ENCODE assay signal across 21 mouse cellular contexts in genomic region chr14:77499996-77500581, GRCm38 (mm10).
DNase-seq lines count a peak whose midpoint lies in the region; ATAC-seq and TF ChIP-seq lines count a peak whose summit lies in the region.
"Had no signal": no experiment of that assay in that cellular context is flagged by ENCODE, and none has a peak within 500 bp of the region (broad histone marks: within the 10 kb centered on the region; RNA-seq: fewer than 3 reads in every experiment).

No protein-coding gene starts in this region.

- H3K27me3 ChIP-seq in forebrain, postnatal 0 days (ENCODE audit: insufficient read depth, low read length): no peaks in the 10 kb centered on the region
- H3K27me3 ChIP-seq in thymus, adult 2 months (ENCODE audit: control insufficient read depth, insufficient read depth, low read length): no peaks in the 10 kb centered on the region
- H3K27me3 ChIP-seq in kidney, embryonic 15.5 days: no peaks in the 10 kb centered on the region
- H3K27me3 ChIP-seq: CH12.LX; hindbrain, embryonic 12.5 days; intestine, embryonic 15.5 days had no signal

- H3K4me2 ChIP-seq in forebrain, postnatal 0 days (ENCODE audit: low read depth): no peak overlapping the region
- H3K4me2 ChIP-seq in kidney, embryonic 15.5 days: no peak overlapping the region
- H3K4me2 ChIP-seq: hindbrain, embryonic 12.5 days; intestine, embryonic 15.5 days; midbrain, embryonic 11.5 days had no signal

- DNase-seq in heart, adult 11 months: peak; percentile 81
- no peak for DNase-seq in heart, postnatal 25 days (ENCODE audit: low spot score)
- DNase-seq in forebrain, postnatal 0 days: peak; percentile 9
- peak; percentile 34 to 35 for DNase-seq in heart, postnatal 10 days
- no peak for DNase-seq in thymus, adult 2 months
- no peak for DNase-seq in left cerebral cortex, postnatal 25 days (ENCODE audit: low spot score in 2 of 2)
- DNase-seq: cerebellum, adult 11 months; cerebellum, postnatal 14 days; gastrocnemius, postnatal 25 days; kidney, postnatal 14 days; liver; lung, adult 18-20 months; right cerebral cortex, adult 18-20 months; thymus, adult 18-20 months had no signal

- no peak overlapping the region for H3K9ac ChIP-seq in forebrain, postnatal 0 days
- no peak overlapping the region for H3K9ac ChIP-seq in kidney, embryonic 15.5 days
- H3K9ac ChIP-seq: hindbrain, embryonic 12.5 days; intestine, embryonic 15.5 days had no signal

- ATAC-seq in forebrain, postnatal 0 days: peak; percentile 32; the same call in 1 of the 2 replicates
- ATAC-seq in kidney, embryonic 15.5 days (replicated peaks; ENCODE audit: low FRiP score): no peak
- ATAC-seq: intestine, embryonic 15.5 days had no signal

- no peak for TF ChIP-seq CTCF in bone marrow macrophage, adult 2 months (IDR thresholded peaks at IDR 0.05; ENCODE audit: low read depth, low read length)
- TF ChIP-seq CTCF in forebrain, postnatal 0 days (IDR thresholded peaks at IDR 0.05; ENCODE audit: low read depth): no peak
- TF ChIP-seq CTCF in thymus, adult 2 months (IDR thresholded peaks at IDR 0.05; ENCODE audit: borderline replicate concordance, control insufficient read depth, extremely low read depth, insufficient read depth, low read length, poor library complexity): no peak

- H3K27ac ChIP-seq in bone marrow macrophage, adult 2 months (ENCODE audit: insufficient read depth, low read depth, low read length): peak overlapping the region; percentile 41
- H3K27ac ChIP-seq in forebrain, postnatal 0 days (ENCODE audit: low read depth, low read length): no peak overlapping the region
- H3K27ac ChIP-seq in thymus, adult 2 months (ENCODE audit: control insufficient read depth, insufficient read depth, low read length): no peak overlapping the region
- no peak overlapping the region for H3K27ac ChIP-seq in kidney, embryonic 15.5 days
- H3K27ac ChIP-seq: embryonic facial prominence, embryonic 10.5 days; hindbrain, embryonic 12.5 days; intestine, embryonic 15.5 days had no signal

- H3K4me3 ChIP-seq in bone marrow macrophage, adult 2 months (ENCODE audit: insufficient read depth, low read length): no peak overlapping the region
- H3K4me3 ChIP-seq in forebrain, postnatal 0 days (ENCODE audit: low read depth, low read length): no peak overlapping the region
- H3K4me3 ChIP-seq in thymus, adult 2 months (ENCODE audit: control insufficient read depth, insufficient read depth, low read length): no peak overlapping the region
- no peak overlapping the region for H3K4me3 ChIP-seq in kidney, embryonic 15.5 days (replicated peaks)
- H3K4me3 ChIP-seq: embryonic facial prominence, embryonic 10.5 days; hindbrain, embryonic 12.5 days; intestine, embryonic 15.5 days had no signal

- intact Hi-C loops in heart, postnatal 25 days (cut with DNase I): no loop called here
- intact Hi-C loops in heart, postnatal 10 days (cut with DNase I): no loop called here
- intact Hi-C loops in left cerebral cortex, postnatal 25 days (cut with DNase I): no loop called here

- WGBS in forebrain, postnatal 0 days: 20% methylated on average over 6 of the region's 6 CpGs
- 80% methylated on average over 6 of the region's 6 CpGs for WGBS in thymus, adult 2 months
- 63% methylated on average over 6 of the region's 6 CpGs for WGBS in kidney, embryonic 15.5 days

- no peaks in the 10 kb centered on the region for H3K9me3 ChIP-seq in forebrain, postnatal 0 days (ENCODE audit: low read length)
- H3K9me3 ChIP-seq in kidney, embryonic 15.5 days (replicated peaks): no peaks in the 10 kb centered on the region
- H3K9me3 ChIP-seq: embryonic facial prominence, embryonic 10.5 days; hindbrain, embryonic 12.5 days; intestine, embryonic 15.5 days had no signal

- no peaks in the 10 kb centered on the region for H3K36me3 ChIP-seq in forebrain, postnatal 0 days (ENCODE audit: insufficient read depth)
- H3K36me3 ChIP-seq in thymus, adult 2 months (ENCODE audit: control insufficient read depth, insufficient read depth, low read length): no peaks in the 10 kb centered on the region
- no peaks in the 10 kb centered on the region for H3K36me3 ChIP-seq in kidney, embryonic 15.5 days
- H3K36me3 ChIP-seq: embryonic facial prominence, embryonic 10.5 days; hindbrain, embryonic 12.5 days; intestine, embryonic 15.5 days had no signal

- H3K4me1 ChIP-seq in bone marrow macrophage, adult 2 months (ENCODE audit: control insufficient read depth, insufficient read depth, low read length): peaks cover 19% of the 10 kb centered on the region
- H3K4me1 ChIP-seq in forebrain, postnatal 0 days (ENCODE audit: insufficient read depth): no peaks in the 10 kb centered on the region
- H3K4me1 ChIP-seq in thymus, adult 2 months (replicated peaks; ENCODE audit: control insufficient read depth, insufficient read depth, low read length): no peaks in the 10 kb centered on the region
- H3K4me1 ChIP-seq in kidney, embryonic 15.5 days: no peaks in the 10 kb centered on the region
- H3K4me1 ChIP-seq: embryonic facial prominence, embryonic 10.5 days; hindbrain, embryonic 12.5 days; intestine, embryonic 15.5 days had no signal

- TF ChIP-seq POLR2A in bone marrow macrophage, adult 2 months (IDR thresholded peaks at IDR 0.05; ENCODE audit: borderline replicate concordance, low read depth, low read length): no peak
- TF ChIP-seq POLR2A in thymus, adult 2 months (IDR thresholded peaks at IDR 0.05; ENCODE audit: control insufficient read depth, extremely low read depth, insufficient read depth, low read length, poor library complexity): no peak

Comparison
In these comparisons a context has a peak if more than half of its experiments do, and no peak if none do; other contexts are left out.
1. DNase-seq: peak in heart, adult 11 months (single experiment), forebrain, postnatal 0 days (single experiment) and heart, postnatal 10 days (2 of 2); none in heart, postnatal 25 days (single experiment), thymus, adult 2 months (single experiment) and left cerebral cortex, postnatal 25 days (0 of 2).